Mouse (Mus musculus) MEL (cell line): ENCODE data around the gene Slmap. TPM values are rescaled to one million over a fixed set of nuclear protein-coding genes. Genes with fewer than 3 reads are reported as not detected.

ENCODE experiments used
- DNase-seq: peaks from one replicate; pipeline ENCODE4 v3.0.0; 2011; ENCODE audit warnings: low read depth, low spot score
- H3K27ac ChIP-seq: 2 replicates; pipeline ENCODE4 v1.5.1; 2012; ENCODE audit warnings: low read depth, mild to moderate bottlenecking, control low read depth, low read length, moderate library complexity; ENCODE audit not compliant: control insufficient read depth
- H3K27me3 ChIP-seq, 2 experiments: fragments of 150-350 bp in 1 of 2; sonication (generic) in 1 of 2; 2 replicates each; pipeline ENCODE4 v1.6.1; 2012; ENCODE audit warnings: low read length in 2 of 2, mild to moderate bottlenecking in 2 of 2, improper control_type of control experiment in 1 of 2, moderate library complexity in 1 of 2; ENCODE audit not compliant: insufficient read depth in 2 of 2, control insufficient read depth in 1 of 2
- H3K36me3 ChIP-seq, 2 experiments: 2 replicates each; pipeline ENCODE4 v1.6.1; 2012 to 2014; ENCODE audit warnings: low read length in 2 of 2, improper control_type of control experiment in 1 of 2, inconsistent platforms in 1 of 2, mild to moderate bottlenecking in 1 of 2; ENCODE audit not compliant: insufficient read depth in 2 of 2, control insufficient read depth in 1 of 2
- H3K4me1 ChIP-seq, 2 experiments: fragments of 150-350 bp in 1 of 2; sonication (generic) in 1 of 2; 2 replicates each; pipeline ENCODE4 v1.6.1; 2012; ENCODE audit warnings: low read length in 2 of 2, improper control_type of control experiment in 1 of 2, mild to moderate bottlenecking in 1 of 2; ENCODE audit not compliant: insufficient read depth in 2 of 2, control insufficient read depth in 1 of 2
- H3K4me3 ChIP-seq, 2 experiments: fragments of 150-350 bp in 1 of 2; sonication (generic) in 1 of 2; 2 replicates each; pipeline ENCODE4 v1.5.1; 2012; ENCODE audit warnings: low read depth in 2 of 2, low read length in 2 of 2, mild to moderate bottlenecking in 2 of 2, moderate library complexity in 2 of 2, control low read depth in 1 of 2, improper control_type of control experiment in 1 of 2; ENCODE audit not compliant: control insufficient read depth in 1 of 2, insufficient read depth in 1 of 2
- H3K79me2 ChIP-seq: 2 replicates; pipeline ENCODE4 v1.6.1; 2012; ENCODE audit warnings: mild to moderate bottlenecking, low read length, moderate library complexity; ENCODE audit not compliant: control insufficient read depth, poor library complexity, insufficient read depth
- H3K9ac ChIP-seq: 2 replicates; pipeline ENCODE4 v1.6.1; 2012; ENCODE audit warnings: low read depth, mild to moderate bottlenecking, control low read depth, low read length, moderate library complexity; ENCODE audit not compliant: control insufficient read depth, poor library complexity, severe bottlenecking
- H3K9me3 ChIP-seq: fragments of 150-350 bp; sonication (generic); replicated peaks from 2 replicates; pipeline ENCODE4 v1.6.1; 2012; ENCODE audit warnings: mild to moderate bottlenecking, low read length, improper control_type of control experiment, moderate library complexity; ENCODE audit not compliant: insufficient read depth
- E2F4 ChIP-seq: IDR thresholded peaks from 2 replicates; pipeline ENCODE4 v1.6.1; 2011; ENCODE audit warnings: low read depth, low read length, improper control_type of control experiment, borderline replicate concordance
- EP300 ChIP-seq, 2 experiments: IDR thresholded peaks; 2 replicates each; pipeline ENCODE4 v1.6.1; 2011; ENCODE audit warnings: improper control_type of control experiment in 2 of 2, low read length in 2 of 2, low read depth in 1 of 2, mild to moderate bottlenecking in 1 of 2
- ETS1 ChIP-seq: IDR thresholded peaks from 2 replicates; pipeline ENCODE4 v1.6.1; 2012; ENCODE audit warnings: low read depth, mild to moderate bottlenecking, inconsistent platforms, low read length, improper control_type of control experiment, moderate library complexity
- GABPA ChIP-seq: IDR thresholded peaks from 2 replicates; pipeline ENCODE4 v1.6.1; 2012; ENCODE audit warnings: low read depth, mild to moderate bottlenecking, inconsistent platforms, low read length, improper control_type of control experiment, moderate library complexity
- HCFC1 ChIP-seq: IDR thresholded peaks from 2 replicates; pipeline ENCODE4 v1.6.1; 2012; ENCODE audit warnings: low read depth, mild to moderate bottlenecking, inconsistent platforms, low read length, improper control_type of control experiment, moderate library complexity
- KAT2A ChIP-seq: conservative IDR thresholded peaks from 2 replicates; pipeline ENCODE4 v1.6.1; 2012; ENCODE audit warnings: low read depth, low read length, improper control_type of control experiment, inconsistent platforms
- MAFK ChIP-seq: IDR thresholded peaks from 2 replicates; pipeline ENCODE4 v1.6.1; 2011; ENCODE audit warnings: low read depth, mild to moderate bottlenecking, low read length, improper control_type of control experiment, borderline replicate concordance
- MAZ ChIP-seq: IDR thresholded peaks from 2 replicates; pipeline ENCODE4 v1.6.1; 2012; ENCODE audit warnings: low read depth, mild to moderate bottlenecking, inconsistent platforms, low read length, improper control_type of control experiment
- MEF2A ChIP-seq: IDR thresholded peaks from 2 replicates; pipeline ENCODE4 v1.6.1; 2014; ENCODE audit warnings: low read depth, mild to moderate bottlenecking, inconsistent platforms, low read length, improper control_type of control experiment; ENCODE audit not compliant: poor library complexity, insufficient replicate concordance, severe bottlenecking; ENCODE audit errors: extremely low read depth
- MYB ChIP-seq: IDR thresholded peaks from 2 replicates; pipeline ENCODE4 v1.6.1; 2011; ENCODE audit warnings: mild to moderate bottlenecking, low read depth, low read length, improper control_type of control experiment
- MYC ChIP-seq: IDR thresholded peaks from 2 replicates; pipeline ENCODE4 v1.6.1; 2011; ENCODE audit warnings: low read depth, mild to moderate bottlenecking, low read length, improper control_type of control experiment, moderate library complexity
- POLR2AphosphoS5 ChIP-seq: IDR thresholded peaks from 2 replicates; pipeline ENCODE4 v1.6.1; 2012; ENCODE audit warnings: low read depth, borderline replicate concordance, mild to moderate bottlenecking, inconsistent platforms, low read length, moderate library complexity, mixed read lengths
- SIN3A ChIP-seq: IDR thresholded peaks from 2 replicates; pipeline ENCODE4 v1.6.1; 2012; ENCODE audit warnings: low read length, improper control_type of control experiment, inconsistent platforms
- TBP ChIP-seq: IDR thresholded peaks from 2 replicates; pipeline ENCODE4 v1.8.0; 2011; ENCODE audit warnings: low read depth, low read length, improper control_type of control experiment
- TCF12 ChIP-seq: IDR thresholded peaks from 2 replicates; pipeline ENCODE4 v1.6.1; 2014; ENCODE audit warnings: low read depth, mild to moderate bottlenecking, inconsistent platforms, low read length, improper control_type of control experiment, moderate library complexity
- USF1 ChIP-seq: IDR thresholded peaks from 2 replicates; pipeline ENCODE4 v1.6.1; 2014; ENCODE audit warnings: low read depth, mild to moderate bottlenecking, inconsistent platforms, low read length, improper control_type of control experiment, moderate library complexity
- USF2 ChIP-seq, 2 experiments: IDR thresholded peaks; 2 replicates each; pipeline ENCODE4 v1.6.1; 2011 to 2012; ENCODE audit warnings: improper control_type of control experiment in 2 of 2, low read length in 2 of 2, borderline replicate concordance in 1 of 2, inconsistent platforms in 1 of 2, low read depth in 1 of 2, mild to moderate bottlenecking in 1 of 2; ENCODE audit not compliant: insufficient read depth in 1 of 2
- ZMIZ1 ChIP-seq: IDR thresholded peaks from 2 replicates; pipeline ENCODE4 v1.6.1; 2012; ENCODE audit warnings: low read depth, mild to moderate bottlenecking, inconsistent platforms, low read length, improper control_type of control experiment, moderate library complexity
- polyA plus RNA-seq, 2 experiments: library from polyadenylated mRNA; stranded (reverse) in 1 of 2; unstranded in 1 of 2; fragments of >175 nt in 1 of 2; fragments of >200 nt in 1 of 2; gene quantifications; 2 replicates each; pipeline versions ENCODE4 v1.2.1 to v1.2.4; 2012; ENCODE audit warnings: low replicate concordance in 2 of 2, low read depth in 1 of 2; ENCODE audit not compliant: insufficient read length in 2 of 2, insufficient read depth in 1 of 2, missing spikeins in 1 of 2
- total RNA-seq: library from RNA; depleted of rRNA; stranded (reverse); fragments of 300-350 nt; gene quantifications from 2 replicates; pipeline ENCODE4 v1.2.3, GENCODE M21; 2012

Slmap gene
- total and polyA plus RNA-seq, 3 experiments, result 21.4 to 41.9 TPM; not detected in 1

DNA sequence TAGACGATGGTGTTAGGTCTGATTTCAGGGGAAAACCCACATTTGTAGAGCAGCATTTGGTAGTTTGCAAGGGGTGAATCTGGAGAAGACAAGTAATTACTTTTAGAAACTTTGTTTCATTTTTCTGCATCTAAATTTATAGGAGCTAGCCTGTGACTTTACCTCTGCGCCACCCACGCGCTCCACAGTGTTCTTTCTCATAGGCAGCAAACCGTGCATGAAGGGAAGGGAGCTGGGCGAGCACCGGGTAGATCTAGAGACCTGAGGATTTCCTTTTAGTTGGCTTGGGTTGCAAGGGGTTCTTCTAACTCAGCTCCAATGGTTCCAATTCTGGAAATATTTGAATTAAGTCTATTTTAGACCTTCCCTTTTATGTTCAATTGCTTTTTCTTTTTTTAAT is 23.8 kb upstream of the Slmap start:
- H3K9ac ChIP-seq, result no peak overlapping the region
- no peaks in the 10 kb centered on the region; a peak in 1 of 4 replicates for H3K4me1 ChIP-seq
- no peak overlapping the region for H3K4me3 ChIP-seq
- no peak overlapping the region for H3K27ac ChIP-seq
- TF ChIP-seq HCFC1 (no peak), MEF2A (no peak), MAFK (no peak), USF1 (no peak), SIN3A (no peak), MYC (no peak), KAT2A (no peak), E2F4 (no peak), POLR2AphosphoS5 (no peak)
- DNase-seq, result no peak
- H3K36me3 ChIP-seq, result no peaks in the 10 kb centered on the region
- no peaks in the 10 kb centered on the region for H3K79me2 ChIP-seq
- no peaks in the 10 kb centered on the region for H3K27me3 ChIP-seq
- no peaks in the 10 kb centered on the region for H3K9me3 ChIP-seq

DNA sequence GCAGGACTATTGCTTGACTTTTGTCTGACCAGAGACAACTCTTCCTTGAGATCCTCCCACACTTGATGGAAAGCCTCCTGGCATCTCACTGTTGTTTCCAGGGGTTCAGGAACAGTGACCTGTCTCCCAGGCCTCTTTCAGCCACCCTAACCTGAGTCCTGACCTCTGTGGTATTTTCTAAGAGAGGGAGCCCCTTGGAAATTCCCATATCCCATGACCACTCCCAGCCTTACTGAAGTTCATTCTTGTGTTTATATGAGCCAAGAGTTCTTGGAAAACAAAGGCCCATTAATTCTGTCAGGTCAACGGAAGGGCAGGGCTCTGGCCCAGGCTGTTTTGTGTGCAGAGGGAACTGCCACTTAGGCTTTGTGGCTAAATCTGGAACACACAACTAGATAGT is 22.9 kb upstream of the Slmap start:
- Histone ChIP-seq H3K4me3 (no peak overlapping the region), H3K79me2 (no peaks in the 10 kb centered on the region), H3K27ac (no peak overlapping the region), H3K9ac (no peak overlapping the region), H3K36me3 (peaks cover 0 to 6% of the 10 kb centered on the region in 2 experiments; a peak in 2 of 4 replicates), H3K9me3 (no peaks in the 10 kb centered on the region), H3K27me3 (no peaks in the 10 kb centered on the region), H3K4me1 (peaks cover 5 to 8% of the 10 kb centered on the region in 2 experiments; a peak in 3 of 4 replicates)
- TF ChIP-seq TBP (no peak), TCF12 (no peak), EP300 (IDR thresholded peaks at IDR 0.05; ENCODE audit: low read depth in 1 of 2, low read length in 2 of 2) (no peak), MAZ (no peak), GABPA (no peak), MYB (no peak), USF2 (IDR thresholded peaks at IDR 0.05; ENCODE audit: borderline replicate concordance in 1 of 2, insufficient read depth in 1 of 2, low read depth in 1 of 2, low read length in 2 of 2) (no peak), KAT2A (no peak), ETS1 (no peak), HCFC1 (no peak), POLR2AphosphoS5 (no peak), ZMIZ1 (no peak)
- no peak for DNase-seq
